Mouse (Mus musculus) kidney, adult 2 months (tissue): ENCODE measurements at regions not wholly inside any gene's neighbourhood (a gene's known extent, or its start where the extent isn't known, plus 50 kb on each side); places are given as distances from the start of the nearest gene placed in this dataset.

Source experiments
- CTCF ChIP-seq: fragments of 200-500 bp; conservative IDR thresholded peaks from 2 replicates; pipeline ENCODE4 v1.5.1; 2011; ENCODE audit warnings: low read depth, mild to moderate bottlenecking, control low read depth, low read length, moderate library complexity, mixed read lengths; ENCODE audit not compliant: insufficient read depth, insufficient read length
- POLR2A ChIP-seq: fragments of 200-500 bp; IDR thresholded peaks from one replicate; pipeline ENCODE4 v1.6.1; 2011; ENCODE audit warnings: low read depth, low read length, control low read depth

DNA sequence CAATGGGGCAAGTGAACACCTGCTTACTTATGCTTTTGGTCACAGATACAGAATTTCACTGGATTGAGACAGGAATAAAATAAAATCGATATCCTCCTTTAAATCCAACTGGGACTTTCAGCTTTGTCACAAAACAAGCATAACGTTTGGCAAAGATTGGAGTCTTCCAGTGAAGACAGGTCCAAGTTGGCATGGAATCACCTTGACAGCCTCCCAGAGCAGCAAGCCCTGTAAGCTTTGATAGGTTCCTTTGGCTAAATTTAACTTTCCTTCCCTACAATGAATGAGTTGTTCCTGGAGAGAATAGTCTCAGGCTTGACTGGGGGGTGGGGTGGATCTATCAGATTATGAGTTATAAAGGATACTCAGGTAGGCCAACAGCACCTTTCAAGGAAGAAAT is 302.1 kb upstream of the Epha3 start:
- no peak for TF ChIP-seq CTCF
- TF ChIP-seq POLR2A = no peak
